Mouse (Mus musculus) forelimb bud, embryonic 11.5 days (tissue): ENCODE data around the gene Trim16.

ENCODE experiments used
- DNase-seq: peaks from one replicate; pipeline ENCODE4 v3.0.0-alpha.2; 2012; ENCODE audit warnings: low read depth, low spot score

Gene Trim16

DNA sequence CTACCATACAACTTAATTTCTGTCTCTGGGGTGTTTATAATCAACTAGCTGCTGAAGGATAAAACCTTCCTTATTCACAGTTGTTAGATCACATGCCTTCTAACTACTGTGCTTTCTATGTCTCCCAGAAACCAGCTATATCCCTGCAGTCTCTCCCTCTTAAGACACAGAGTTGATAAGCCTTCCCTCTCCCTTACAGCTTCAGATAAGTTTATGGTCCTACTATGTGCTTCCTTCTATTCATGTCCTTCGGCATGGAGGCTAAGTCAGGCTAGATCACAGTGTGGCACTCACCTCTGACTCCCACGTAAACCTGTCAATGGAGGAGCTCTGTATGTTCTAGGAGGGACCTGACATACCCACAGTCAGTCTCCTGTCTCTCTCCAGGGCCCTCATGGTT is 10.4 kb downstream of the Trim16 start:
- DNase-seq = no peak

DNA sequence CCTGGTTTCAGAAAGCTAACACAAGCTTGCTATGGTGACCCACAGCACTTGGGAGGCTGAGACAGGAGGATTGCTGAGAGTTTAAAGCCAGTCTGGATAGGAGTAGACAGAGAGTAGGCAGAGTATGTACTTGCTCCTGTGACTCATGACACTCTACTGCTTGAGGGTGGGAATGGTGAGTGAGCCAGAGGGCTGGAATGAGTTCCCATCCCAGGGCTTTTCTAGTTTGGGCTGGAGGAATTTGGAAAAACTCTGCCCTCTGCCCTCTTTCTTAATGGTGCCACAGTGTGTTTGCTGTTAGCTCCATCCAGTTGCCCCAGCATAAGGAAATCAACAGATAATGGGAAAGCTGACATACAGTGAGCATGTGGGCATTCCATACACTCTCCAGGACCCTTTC is 11.9 kb downstream of the Trim16 start:
- no peak for DNase-seq

- DNase-seq = no peak
These were observed 24.5 kb downstream of the Trim16 start for GRCm38 (mm10) chr11:62844562-62844961.

- DNase-seq = no peak
These were observed 25.7 kb downstream of the Trim16 start for GRCm38 (mm10) chr11:62845730-62846129.

- peak; percentile 71 for DNase-seq
These were observed 27.1 kb downstream of the Trim16 start, which contains the start of gene Fbxw10 for GRCm38 (mm10) chr11:62846961-62847654. Fbxw10 (plus strand) TSS chr11:62847069.

DNA sequence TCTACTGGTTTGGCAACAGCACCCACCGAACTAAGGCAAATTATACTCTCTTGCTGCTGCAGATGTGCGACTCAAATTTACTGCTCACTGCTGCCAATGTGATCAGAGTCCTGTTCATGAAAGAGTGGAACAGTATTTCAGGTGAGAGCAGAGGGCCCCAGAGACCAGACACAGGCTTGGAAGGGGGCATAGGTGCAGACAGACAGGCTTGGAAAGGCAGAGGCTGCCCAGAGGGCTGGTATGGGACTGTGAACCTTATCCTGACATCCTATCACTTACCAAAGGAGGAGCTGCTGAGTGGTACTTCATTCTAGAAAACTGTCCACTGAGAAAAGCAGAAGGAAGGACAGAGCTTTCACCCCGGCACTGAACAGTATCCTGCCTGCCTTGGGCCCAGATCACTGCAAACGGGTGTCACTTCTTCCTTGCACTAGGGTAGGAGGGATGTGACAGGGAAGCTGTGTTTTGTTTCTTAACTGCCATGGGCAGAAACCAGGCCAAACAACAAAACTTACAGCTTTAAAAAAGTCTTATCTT is 27.7 kb downstream of the Trim16 start:
- no peak for DNase-seq

- DNase-seq = no peak
These were observed 28.3 kb downstream of the Trim16 start for GRCm38 (mm10) chr11:62848301-62848700.

DNA sequence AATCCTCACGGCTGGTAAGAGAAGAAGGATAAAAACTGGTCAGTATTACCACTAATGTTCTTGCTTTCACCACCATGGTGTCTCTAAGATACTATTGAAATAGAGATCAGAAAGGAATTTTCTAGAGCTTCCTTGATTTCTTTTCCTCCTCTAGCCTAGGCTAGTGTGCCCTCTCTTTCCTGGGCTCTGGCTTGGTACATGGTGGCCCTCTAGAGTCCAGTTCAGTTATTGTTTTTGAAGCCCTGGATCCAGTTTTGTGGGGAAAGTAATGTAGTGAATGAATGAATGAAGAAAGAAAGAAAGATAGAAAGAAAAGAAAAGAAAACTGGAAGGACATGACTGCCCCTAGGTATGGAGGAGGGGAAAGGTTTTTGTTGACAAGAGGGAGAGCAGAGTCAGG is 31.2 kb downstream of the Trim16 start:
- no peak for DNase-seq

- DNase-seq = no peak
These were observed 33.3 kb downstream of the Trim16 start for GRCm38 (mm10) chr11:62853334-62853733.

DNA sequence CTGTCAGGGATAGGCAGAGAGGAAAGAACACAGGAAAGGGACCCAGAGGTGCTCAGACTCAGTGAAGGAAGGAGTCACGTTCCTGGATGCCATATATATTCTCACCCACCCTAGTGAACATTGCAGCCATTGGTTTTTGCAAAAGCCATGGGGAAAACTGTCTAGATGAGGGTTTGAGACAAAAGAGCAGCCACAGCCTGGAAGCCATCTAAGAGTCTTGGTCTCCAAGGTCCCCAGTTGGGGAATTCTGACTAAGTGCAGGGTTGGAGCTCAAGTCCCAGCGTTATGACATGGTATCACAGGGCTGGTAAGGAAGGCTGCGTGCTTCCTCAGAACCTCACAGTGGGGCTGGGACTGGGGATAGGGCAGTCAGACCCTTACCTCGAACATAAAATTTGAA is 45.5 kb downstream of the Trim16 start:
- DNase-seq = no peak

DNA sequence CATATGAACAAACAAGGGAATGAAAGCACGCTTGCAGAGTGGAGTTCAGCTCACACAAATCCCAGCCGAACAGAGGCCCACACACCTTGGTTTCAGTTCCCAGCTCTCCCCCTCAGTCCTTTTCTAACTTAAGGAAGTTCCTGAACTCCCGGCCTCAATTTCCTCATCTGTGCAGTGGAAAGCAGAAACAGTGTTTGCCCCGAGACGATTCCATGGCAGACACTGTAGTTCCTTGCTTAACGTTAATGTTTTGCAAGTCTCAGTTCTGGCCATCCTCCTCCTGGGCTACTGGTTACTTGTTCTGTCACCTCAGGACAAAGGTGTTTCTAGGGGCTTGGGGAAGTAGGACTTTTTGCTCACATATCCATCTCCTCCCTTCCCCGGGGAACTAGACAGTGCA is 46.7 kb downstream of the Trim16 start:
- no peak for DNase-seq

GRCm38 (mm10) chr11:62869201-62869600 is 49.2 kb downstream of the Trim16 start:
- no peak for DNase-seq

GRCm38 (mm10) chr11:62869715-62870371 is 49.8 kb downstream of the Trim16 start:
- no peak for DNase-seq

DNA sequence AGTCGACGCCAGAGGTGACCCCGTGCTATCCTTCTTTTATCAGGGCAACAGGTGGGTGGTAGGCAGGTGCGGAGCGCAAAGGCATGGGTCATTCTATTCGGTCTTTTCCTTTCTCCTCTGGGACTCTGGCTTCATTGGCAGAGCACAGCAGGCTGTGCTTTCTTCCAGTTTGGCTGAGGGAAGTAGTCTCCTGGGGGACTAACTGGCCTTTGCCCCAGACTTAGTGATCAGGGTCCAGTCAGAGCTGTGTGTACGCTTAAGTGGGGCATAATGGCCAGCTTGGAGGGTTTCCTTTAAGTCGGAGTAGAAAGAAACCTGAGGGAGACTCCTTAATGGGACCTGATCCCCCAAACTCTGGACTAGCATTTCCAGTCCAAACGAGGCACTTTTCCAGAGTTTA is 53.4 kb downstream of the Trim16 start:
- DNase-seq = no peak

DNA sequence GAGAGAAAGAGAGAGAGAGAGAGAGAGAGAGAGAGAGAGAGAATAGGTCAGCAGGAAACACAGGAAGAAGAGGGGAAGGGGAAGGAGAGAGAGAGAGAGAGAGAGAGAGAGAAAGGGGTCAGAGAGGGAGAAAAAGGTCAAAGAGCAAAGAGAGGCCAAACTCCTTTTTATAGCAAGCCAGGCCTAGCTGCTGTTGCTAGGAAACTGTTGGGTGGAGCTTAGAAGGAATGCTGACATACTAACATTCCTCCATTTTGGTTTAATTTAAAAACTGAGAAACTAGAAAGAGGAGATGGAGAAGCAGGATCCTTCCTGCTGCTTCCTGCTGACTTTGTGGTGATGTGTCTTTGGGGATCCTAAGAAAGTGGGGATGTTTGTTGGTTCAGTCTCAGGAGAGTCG is 55.7 kb downstream of the Trim16 start:
- no peak for DNase-seq

DNA sequence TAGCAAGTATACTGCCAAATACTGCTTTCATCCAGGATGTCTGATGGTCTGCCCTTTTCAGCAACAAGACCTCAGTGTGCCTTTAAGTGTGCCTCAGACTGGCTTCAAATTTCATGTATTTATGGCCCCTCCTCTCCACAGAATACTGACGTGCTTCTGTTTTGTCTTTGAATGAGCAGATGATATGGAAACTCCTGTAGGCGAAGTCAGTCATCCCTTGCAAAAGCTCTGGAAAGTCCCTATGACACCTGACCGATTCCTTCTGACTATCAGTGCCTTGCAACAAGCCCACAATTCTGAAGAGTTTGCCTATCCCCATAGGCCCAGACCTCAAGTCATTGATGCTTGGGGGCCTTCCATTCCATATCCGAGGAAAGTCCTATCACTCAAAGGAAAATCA is 56.4 kb downstream of the Trim16 start:
- DNase-seq = no peak

- DNase-seq = no peak
These were observed 57.4 kb downstream of the Trim16 start for GRCm38 (mm10) chr11:62877391-62877790.

DNA sequence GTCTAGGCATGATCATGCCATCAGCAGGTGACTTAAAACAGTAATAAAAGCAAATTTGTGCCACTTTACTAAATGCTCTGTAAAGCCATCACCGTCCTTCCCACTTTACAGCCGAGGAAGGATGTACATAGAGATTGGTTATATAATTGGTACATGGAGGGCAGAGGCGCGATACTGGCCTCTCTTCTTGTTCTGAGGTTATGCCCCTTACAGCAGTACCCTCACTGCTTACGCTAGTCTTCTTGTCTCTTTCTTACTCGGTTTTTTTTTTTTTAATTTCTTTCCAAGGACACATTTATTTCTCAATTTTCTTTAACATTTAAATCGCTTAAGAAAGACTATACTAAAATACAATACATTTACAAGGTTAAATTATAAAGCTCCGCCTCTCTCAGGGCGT is 58.7 kb downstream of the Trim16 start:
- DNase-seq = no peak

DNA sequence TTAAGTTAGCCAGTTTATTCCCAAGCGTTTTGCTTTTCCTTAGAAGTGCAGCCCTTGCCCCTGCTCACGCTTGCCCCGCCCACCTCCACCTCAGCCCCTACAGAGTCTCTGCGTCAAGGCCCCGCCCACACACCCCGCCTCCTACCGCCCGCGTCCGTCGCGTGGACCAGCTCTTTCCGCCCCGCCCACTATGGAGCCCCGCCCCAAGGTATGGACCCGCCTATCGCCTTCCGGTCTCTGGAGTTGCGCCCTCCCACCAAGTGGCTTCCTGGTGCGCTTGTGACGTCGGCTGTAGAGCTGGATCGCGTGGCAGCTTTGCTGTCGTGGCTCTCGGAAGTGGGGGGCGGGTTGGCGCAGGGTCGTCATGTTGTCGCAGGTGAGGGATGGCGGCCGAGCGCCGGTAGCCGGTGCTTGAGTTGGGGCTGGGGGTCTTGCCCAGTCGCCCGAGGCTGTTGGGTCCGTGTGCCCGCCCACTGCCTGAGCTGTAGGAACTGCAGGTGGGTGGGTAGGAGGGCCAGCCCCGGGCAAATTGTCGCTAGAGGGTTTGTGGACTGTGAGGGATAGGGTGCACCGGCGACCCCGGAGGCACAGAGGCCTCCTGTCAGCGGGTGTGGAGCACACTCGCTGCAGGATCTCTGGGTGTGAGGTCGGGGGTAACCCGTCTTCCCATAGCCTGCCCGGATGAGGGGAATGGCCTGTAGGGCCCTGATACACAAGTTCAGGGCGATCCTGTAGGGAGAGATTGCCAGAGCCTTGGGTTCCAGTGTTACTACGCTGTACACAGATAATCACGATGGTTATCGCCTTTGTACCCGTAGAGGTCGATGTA is 59.4 kb downstream of the Trim16 start, which contains the start of gene Tvp23b:
Gene Tvp23b, plus strand, starts transcription at position 236 of the 829 bp plus-strand sequence.
- peak; percentile 96 for DNase-seq

- DNase-seq = no peak
These were observed 63.4 kb downstream of the Trim16 start for GRCm38 (mm10) chr11:62883407-62883806.

DNA sequence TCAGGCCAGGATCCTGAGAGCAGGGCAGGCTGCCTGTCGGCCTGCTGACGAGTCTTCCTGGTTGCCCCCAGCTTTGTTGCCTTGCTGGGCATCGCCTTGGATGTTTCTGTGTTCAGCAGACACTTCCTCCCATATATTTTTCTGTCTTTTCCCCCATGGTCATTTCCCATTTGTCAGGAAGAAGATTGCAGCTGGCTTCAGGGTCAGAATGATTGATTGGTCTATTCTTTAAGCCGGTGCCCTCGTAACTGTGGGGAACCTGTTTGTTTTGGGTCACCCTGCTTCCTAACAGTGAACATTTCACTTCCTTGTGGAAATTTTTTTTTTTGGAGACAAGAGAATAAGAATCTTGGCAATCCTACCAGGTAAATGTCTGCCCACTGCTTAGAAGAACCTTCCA is 65.3 kb downstream of the Trim16 start:
- DNase-seq = no peak

GRCm38 (mm10) chr11:62890796-62891195 is 70.8 kb downstream of the Trim16 start:
- no peak for DNase-seq
